In the genomic region with DNA sequence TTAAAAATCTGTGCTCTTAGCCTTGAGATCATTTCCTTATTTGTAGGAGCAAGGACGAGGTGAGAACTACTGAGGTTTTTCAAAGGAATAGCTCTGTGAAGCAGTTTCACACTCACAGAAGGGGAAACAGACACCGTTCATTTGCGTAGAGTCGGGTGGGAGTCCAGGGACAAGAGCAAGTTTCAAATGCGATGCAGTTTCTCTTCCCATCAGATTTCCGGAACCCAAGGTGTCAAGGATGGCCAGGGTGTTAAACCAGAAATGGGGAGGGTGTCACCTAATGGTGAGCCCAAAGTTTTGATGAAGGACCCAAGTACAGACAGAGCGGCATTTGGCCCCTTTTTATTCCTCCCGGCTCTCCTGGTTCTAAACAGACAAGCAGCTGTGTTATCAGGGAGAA, we compare ENCODE assay signal across 8 mouse cellular contexts. TPM values are rescaled to one million over a fixed set of nuclear protein-coding genes. Genes with fewer than 3 reads are reported as not detected.
DNase-seq lines count a peak whose midpoint lies in the region; ATAC-seq and TF ChIP-seq lines count a peak whose summit lies in the region.

No protein-coding gene starts in this region.

- no peak for TF ChIP-seq CTCF in left cerebral cortex, adult 2 months (IDR thresholded peaks at IDR 0.05)

- no peaks in the 10 kb centered on the region for H3K9me3 ChIP-seq in embryonic facial prominence, embryonic 14.5 days (ENCODE audit: control insufficient read depth, low read length)
- no peaks in the 10 kb centered on the region for H3K9me3 ChIP-seq in limb, embryonic 13.5 days

- ATAC-seq in embryonic facial prominence, embryonic 14.5 days (ENCODE audit: low read depth), result no peak
- ATAC-seq in limb, embryonic 13.5 days (ENCODE audit: low FRiP score, low read depth), result no peak
- peak; percentile 20; the same call in 1 of the 2 replicates for ATAC-seq in neutrophil, adult 5-6 weeks (ENCODE audit: extremely low read depth, insufficient number of reproducible peaks, low FRiP score, poor library complexity, severe bottlenecking)

- H3K36me3 ChIP-seq in embryonic facial prominence, embryonic 14.5 days (ENCODE audit: control insufficient read depth, insufficient read depth, low read length), result peaks cover 26% of the 10 kb centered on the region
- peaks cover 35% of the 10 kb centered on the region for H3K36me3 ChIP-seq in limb, embryonic 13.5 days

- H3K27ac ChIP-seq in left cerebral cortex, adult 2 months, result peak overlapping the region; percentile 56; the same call in 1 of the 2 replicates
- peak overlapping the region; percentile 92; the same call in 1 of the 2 replicates for H3K27ac ChIP-seq in embryonic facial prominence, embryonic 14.5 days (replicated peaks; ENCODE audit: low read depth, low read length)
- no peak overlapping the region; the same call in 1 of the 2 replicates for H3K27ac ChIP-seq in limb, embryonic 13.5 days

- DNase-seq in left cerebral cortex, adult 2 months (ENCODE audit: extremely low spot score in 1 of 2, low spot score in 2 of 2), result no peak
- no peak for DNase-seq in left cerebral cortex, adult 8-10 months (ENCODE audit: low spot score in 2 of 2)
- DNase-seq in embryonic facial prominence, embryonic 14.5 days (ENCODE audit: low spot score), result no peak
- DNase-seq in left cerebral cortex, postnatal 25 days (ENCODE audit: low spot score in 2 of 2), result no peak
- DNase-seq in thymus, postnatal 0 days (ENCODE audit: low spot score), result no peak
- DNase-seq in adrenal gland, postnatal 25 days, result no peak

- WGBS in embryonic facial prominence, embryonic 14.5 days, result 16% methylated on average over 8 of the region's 8 CpGs
- WGBS in limb, embryonic 13.5 days, result 12% methylated on average over 8 of the region's 8 CpGs

- intact Hi-C loops in left cerebral cortex, adult 2 months (cut with DNase I), result loop anchor here (2.0 kb wide), 1 partner anchor 18 kb away; the partner anchor contains the start of gene Slc39a1
- intact Hi-C loops in left cerebral cortex, postnatal 25 days (cut with DNase I), result loop anchor here (2.0 kb wide), 1 partner anchor 16 kb away; no protein-coding TSS in a partner anchor

- no peaks in the 10 kb centered on the region for H3K4me1 ChIP-seq in embryonic facial prominence, embryonic 14.5 days (ENCODE audit: control insufficient read depth, insufficient read depth, low read length)
- H3K4me1 ChIP-seq in limb, embryonic 13.5 days, result peaks cover 10% of the 10 kb centered on the region

- H3K9ac ChIP-seq in embryonic facial prominence, embryonic 14.5 days (ENCODE audit: low read depth, low read length), result peak overlapping the region; percentile 84
- H3K9ac ChIP-seq in limb, embryonic 13.5 days, result peak overlapping the region; percentile 86

- no peaks in the 10 kb centered on the region for H3K27me3 ChIP-seq in embryonic facial prominence, embryonic 14.5 days (replicated peaks; ENCODE audit: control insufficient read depth, insufficient read depth, low read length)
- H3K27me3 ChIP-seq in limb, embryonic 13.5 days, result no peaks in the 10 kb centered on the region

- peak overlapping the region; percentile 83 for H3K4me2 ChIP-seq in embryonic facial prominence, embryonic 14.5 days (ENCODE audit: low read depth, low read length)
- peak overlapping the region; percentile 84 for H3K4me2 ChIP-seq in limb, embryonic 13.5 days (replicated peaks)

- peak overlapping the region; percentile 82 for H3K4me3 ChIP-seq in left cerebral cortex, adult 2 months
- peak overlapping the region; percentile 75 for H3K4me3 ChIP-seq in embryonic facial prominence, embryonic 14.5 days (ENCODE audit: low read depth, low read length)
- peak overlapping the region; percentile 82 for H3K4me3 ChIP-seq in limb, embryonic 13.5 days

RNA-seq across cellular contexts. Expression of gene Jtb, which starts 0.3 kb away (rescaled TPM):
- 10 to 100 TPM; 43.8 to 49.5 TPM for total RNA-seq in left cerebral cortex, adult 2 months (2021)
- total RNA-seq in left cerebral cortex, adult 8-10 months (2022), result 10 to 100 TPM; 29.4 to 40.3 (median 33.6) TPM
- 112 and 114 TPM in 2 replicates for polyA plus RNA-seq in embryonic facial prominence, embryonic 14.5 days (2014; fragmentation: Nextera tagmentation; extraction: Ambion mirVana)
- polyA plus RNA-seq in limb, embryonic 13.5 days (2015; fragmentation: Nextera tagmentation; extraction: Ambion mirVana), result 96.8 and 99.7 TPM in 2 replicates
- 63.0 and 65.2 TPM in 2 replicates for total RNA-seq in neutrophil, adult 5-6 weeks (2017)
- total RNA-seq in left cerebral cortex, postnatal 25 days (2021), result 10 to 100 TPM; 43.2 to 44.7 TPM
- 169 and 171 TPM in 2 replicates for polyA plus RNA-seq in thymus, postnatal 0 days (2015; fragmentation: Nextera tagmentation; extraction: Ambion mirVana)
- 68.6 and 72.3 TPM in 2 replicates for total RNA-seq in adrenal gland, postnatal 25 days (2021)

RNA-seq across cellular contexts. Expression of gene Creb3l4, which starts 12.2 kb away (rescaled TPM):
- under 1 TPM; 0.42 to 0.50 TPM for total RNA-seq in left cerebral cortex, adult 2 months (2021)
- under 1 TPM; 0.25 to 0.72 (median 0.52) TPM for total RNA-seq in left cerebral cortex, adult 8-10 months (2022)
- polyA plus RNA-seq in embryonic facial prominence, embryonic 14.5 days (2014; fragmentation: Nextera tagmentation; extraction: Ambion mirVana), result 5.2 and 6.1 TPM in 2 replicates
- 10.9 and 12.5 TPM in 2 replicates for polyA plus RNA-seq in limb, embryonic 13.5 days (2015; fragmentation: Nextera tagmentation; extraction: Ambion mirVana)
- total RNA-seq in neutrophil, adult 5-6 weeks (2017), result not detected in 2 replicates
- total RNA-seq in left cerebral cortex, postnatal 25 days (2021), result not detected
- polyA plus RNA-seq in thymus, postnatal 0 days (2015; fragmentation: Nextera tagmentation; extraction: Ambion mirVana), result 3.3 and 3.9 TPM in 2 replicates
- total RNA-seq in adrenal gland, postnatal 25 days (2021), result 0.85 TPM in 1 of 2 replicates, not detected in the other

RNA-seq across cellular contexts. Expression of gene Slc39a1, which starts 16.9 kb away (rescaled TPM):
- 10 to 100 TPM; 38.8 to 43.0 TPM for total RNA-seq in left cerebral cortex, adult 2 months (2021)
- 10 to 100 TPM; 43.0 to 52.8 (median 49.6) TPM for total RNA-seq in left cerebral cortex, adult 8-10 months (2022)
- 88.1 and 90.9 TPM in 2 replicates for polyA plus RNA-seq in embryonic facial prominence, embryonic 14.5 days (2014; fragmentation: Nextera tagmentation; extraction: Ambion mirVana)
- 102 and 103 TPM in 2 replicates for polyA plus RNA-seq in limb, embryonic 13.5 days (2015; fragmentation: Nextera tagmentation; extraction: Ambion mirVana)
- total RNA-seq in neutrophil, adult 5-6 weeks (2017), result 32.4 and 34.4 TPM in 2 replicates
- total RNA-seq in left cerebral cortex, postnatal 25 days (2021), result 10 to 100 TPM; 47.7 to 48.8 TPM
- polyA plus RNA-seq in thymus, postnatal 0 days (2015; fragmentation: Nextera tagmentation; extraction: Ambion mirVana), result 92.7 and 96.1 TPM in 2 replicates
- 132 and 136 TPM in 2 replicates for total RNA-seq in adrenal gland, postnatal 25 days (2021)

RNA-seq across cellular contexts. Expression of gene Rab13, which starts 17.6 kb away (rescaled TPM):
- 1 to 10 TPM; 7.9 to 8.9 TPM for total RNA-seq in left cerebral cortex, adult 2 months (2021)
- 10 to 100 TPM in 1 of 4 experiments, 1 to 10 TPM in 3; 7.6 to 11.3 (median 8.5) TPM for total RNA-seq in left cerebral cortex, adult 8-10 months (2022)
- 18.1 and 19.8 TPM in 2 replicates for polyA plus RNA-seq in embryonic facial prominence, embryonic 14.5 days (2014; fragmentation: Nextera tagmentation; extraction: Ambion mirVana)
- 39.7 and 41.4 TPM in 2 replicates for polyA plus RNA-seq in limb, embryonic 13.5 days (2015; fragmentation: Nextera tagmentation; extraction: Ambion mirVana)
- total RNA-seq in neutrophil, adult 5-6 weeks (2017), result 1.4 and 2.0 TPM in 2 replicates
- 1 to 10 TPM; 6.0 to 8.0 TPM for total RNA-seq in left cerebral cortex, postnatal 25 days (2021)
- polyA plus RNA-seq in thymus, postnatal 0 days (2015; fragmentation: Nextera tagmentation; extraction: Ambion mirVana), result 5.0 and 5.8 TPM in 2 replicates
- 31.0 and 49.5 TPM in 2 replicates for total RNA-seq in adrenal gland, postnatal 25 days (2021)

RNA-seq across cellular contexts. Expression of gene Rps27, which starts 17.6 kb away (rescaled TPM):
- total RNA-seq in left cerebral cortex, adult 2 months (2021), result 100 to 1,000 TPM; 799 to 888 TPM
- 1,000 to 10,000 TPM; 1,002 to 1,118 (median 1,038) TPM for total RNA-seq in left cerebral cortex, adult 8-10 months (2022)
- 2,089 and 2,268 TPM in 2 replicates for polyA plus RNA-seq in embryonic facial prominence, embryonic 14.5 days (2014; fragmentation: Nextera tagmentation; extraction: Ambion mirVana)
- 1,711 and 1,721 TPM in 2 replicates for polyA plus RNA-seq in limb, embryonic 13.5 days (2015; fragmentation: Nextera tagmentation; extraction: Ambion mirVana)
- 6,147 and 6,362 TPM in 2 replicates for total RNA-seq in neutrophil, adult 5-6 weeks (2017)
- total RNA-seq in left cerebral cortex, postnatal 25 days (2021), result 100 to 1,000 TPM; 768 to 783 TPM
- 2,641 and 2,777 TPM in 2 replicates for polyA plus RNA-seq in thymus, postnatal 0 days (2015; fragmentation: Nextera tagmentation; extraction: Ambion mirVana)
- 1,629 and 1,829 TPM in 2 replicates for total RNA-seq in adrenal gland, postnatal 25 days (2021)
